In genomic region chr10:19321781-19322180, GRCm38 (mm10) we compare ENCODE assay signal across 23 mouse cellular contexts. TPM values are rescaled to one million over a fixed set of nuclear protein-coding genes. Genes with fewer than 3 reads are reported as not detected.
DNase-seq lines count a peak whose midpoint lies in the region; ATAC-seq and TF ChIP-seq lines count a peak whose summit lies in the region.
"Had no signal": no experiment of that assay in that cellular context is flagged by ENCODE, and none has a peak within 500 bp of the region (broad histone marks: within the 10 kb centered on the region; RNA-seq: fewer than 3 reads in every experiment).

No protein-coding gene starts in this region.

- WGBS in heart, postnatal 0 days = 59% methylated on average over 2 of the region's 2 CpGs
- WGBS in heart, embryonic 10.5 days = 80% methylated on average over 2 of the region's 2 CpGs
- 88% methylated on average over 2 of the region's 2 CpGs for WGBS in midbrain, embryonic 14.5 days

- H3K27ac ChIP-seq in heart, postnatal 0 days (ENCODE audit: low read depth) = peak overlapping the region; percentile 34; the same call in 1 of the 2 replicates
- no peak overlapping the region for H3K27ac ChIP-seq in heart, embryonic 10.5 days
- no peak overlapping the region for H3K27ac ChIP-seq in midbrain, embryonic 14.5 days (replicated peaks; ENCODE audit: low read depth, low read length)
- H3K27ac ChIP-seq: midbrain, embryonic 15.5 days; neural tube, embryonic 12.5 days had no signal

- no peak overlapping the region for H3K9ac ChIP-seq in heart, postnatal 0 days (replicated peaks; ENCODE audit: low read depth, low read length)
- no peak overlapping the region for H3K9ac ChIP-seq in midbrain, embryonic 14.5 days (replicated peaks; ENCODE audit: low read length)
- H3K9ac ChIP-seq: midbrain, embryonic 15.5 days; neural tube, embryonic 12.5 days had no signal

- TF ChIP-seq CTCF in heart, postnatal 0 days (IDR thresholded peaks at IDR 0.05; ENCODE audit: low read depth) = no peak
- no peak for TF ChIP-seq CTCF in E14TG2a.4 (conservative IDR thresholded peaks at IDR 0.05; ENCODE audit: low read length)

- no peaks in the 10 kb centered on the region for H3K9me3 ChIP-seq in heart, postnatal 0 days (replicated peaks; ENCODE audit: control insufficient read depth, low read length)
- H3K9me3 ChIP-seq in heart, embryonic 10.5 days = no peaks in the 10 kb centered on the region
- no peaks in the 10 kb centered on the region for H3K9me3 ChIP-seq in E14TG2a.4 (ENCODE audit: low read length)
- H3K9me3 ChIP-seq in midbrain, embryonic 14.5 days (ENCODE audit: control insufficient read depth, low read length) = no peaks in the 10 kb centered on the region
- H3K9me3 ChIP-seq: midbrain, embryonic 15.5 days; neural tube, embryonic 12.5 days had no signal

- H3K36me3 ChIP-seq in heart, postnatal 0 days (replicated peaks; ENCODE audit: control insufficient read depth, insufficient read depth, low read length) = no peaks in the 10 kb centered on the region
- no peaks in the 10 kb centered on the region for H3K36me3 ChIP-seq in heart, embryonic 10.5 days
- no peaks in the 10 kb centered on the region for H3K36me3 ChIP-seq in E14TG2a.4 (ENCODE audit: insufficient read depth, low read length)
- no peaks in the 10 kb centered on the region for H3K36me3 ChIP-seq in midbrain, embryonic 14.5 days (ENCODE audit: control insufficient read depth, insufficient read depth, low read length)
- H3K36me3 ChIP-seq: midbrain, embryonic 15.5 days; neural tube, embryonic 12.5 days had no signal

- no peak for TF ChIP-seq EP300 in heart, postnatal 0 days (IDR thresholded peaks at IDR 0.05; ENCODE audit: low read depth)

- no peak for DNase-seq in heart, postnatal 0 days (ENCODE audit: low spot score)
- DNase-seq in heart, embryonic 10.5 days (ENCODE audit: low spot score) = no peak
- DNase-seq in natural killer cell, adult 2 months (ENCODE audit: low spot score in 2 of 2) = peak; percentile 5 to 40
- DNase-seq in thymus, postnatal 14 days = peak; percentile 83
- no peak for DNase-seq in lung, postnatal 36 days
- DNase-seq in right cerebral cortex, postnatal 4 days = no peak
- no peak for DNase-seq in midbrain, embryonic 14.5 days
- DNase-seq: cerebellum, postnatal 25 days; gastrocnemius, postnatal 14 days; kidney, adult 9 months; kidney, postnatal 4 days; layer of hippocampus, postnatal 36 days; lung, adult 2 months; right cerebral cortex, postnatal 14 days had no signal

- no peak overlapping the region for H3K4me3 ChIP-seq in heart, postnatal 0 days (ENCODE audit: low read depth, low read length)
- H3K4me3 ChIP-seq in heart, embryonic 10.5 days = no peak overlapping the region
- peak overlapping the region; percentile 26; the same call in 1 of the 2 replicates for H3K4me3 ChIP-seq in E14TG2a.4 (replicated peaks; ENCODE audit: low read length)
- H3K4me3 ChIP-seq in midbrain, embryonic 14.5 days (replicated peaks; ENCODE audit: low read depth, low read length) = no peak overlapping the region
- H3K4me3 ChIP-seq: midbrain, embryonic 15.5 days; neural tube, embryonic 12.5 days had no signal

- H3K4me1 ChIP-seq in heart, postnatal 0 days (ENCODE audit: control insufficient read depth, insufficient read depth) = no peaks in the 10 kb centered on the region
- no peaks in the 10 kb centered on the region for H3K4me1 ChIP-seq in heart, embryonic 10.5 days
- peaks cover 10% of the 10 kb centered on the region for H3K4me1 ChIP-seq in E14TG2a.4 (replicated peaks; ENCODE audit: low read depth, low read length)
- H3K4me1 ChIP-seq in midbrain, embryonic 14.5 days (ENCODE audit: control insufficient read depth, insufficient read depth, low read length) = no peaks in the 10 kb centered on the region; the same call in 1 of the 2 replicates

- H3K4me2 ChIP-seq in heart, postnatal 0 days (ENCODE audit: low read depth, low read length) = no peak overlapping the region; the same call in 1 of the 2 replicates
- no peak overlapping the region for H3K4me2 ChIP-seq in midbrain, embryonic 14.5 days (ENCODE audit: low read length)
- H3K4me2 ChIP-seq: midbrain, embryonic 15.5 days; neural tube, embryonic 12.5 days had no signal

- no peak for ATAC-seq in heart, postnatal 0 days (ENCODE audit: insufficient read depth, low read depth)
- no peak for ATAC-seq in midbrain, embryonic 14.5 days (ENCODE audit: low FRiP score, low TSS enrichment)
- ATAC-seq: hindbrain, embryonic 16.5 days; midbrain, embryonic 15.5 days had no signal

- H3K27me3 ChIP-seq in heart, postnatal 0 days (ENCODE audit: control insufficient read depth, insufficient read depth, low read length) = no peaks in the 10 kb centered on the region
- H3K27me3 ChIP-seq in heart, embryonic 10.5 days (ENCODE audit: insufficient read depth, poor library complexity, severe bottlenecking) = no peaks in the 10 kb centered on the region
- no peaks in the 10 kb centered on the region; the same call in 1 of the 2 replicates for H3K27me3 ChIP-seq in E14TG2a.4 (ENCODE audit: insufficient read depth, low read length)
- H3K27me3 ChIP-seq in midbrain, embryonic 14.5 days (ENCODE audit: control insufficient read depth, insufficient read depth, low read length) = no peaks in the 10 kb centered on the region; the same call in 1 of the 2 replicates

RNA-seq across cellular contexts. Expression of gene Olig3, which starts 34.6 kb away (rescaled TPM):
- not detected in 2 replicates for total RNA-seq in heart, postnatal 0 days (2014; rRNA removed; ENCODE audit: low replicate concordance)
- polyA plus RNA-seq in heart, postnatal 0 days (2015; fragmentation: Nextera tagmentation; extraction: Ambion mirVana) = not detected in 2 replicates
- not detected in 2 replicates for polyA plus RNA-seq in heart, embryonic 10.5 days (2016; fragmentation: Nextera tagmentation; extraction: Ambion mirVana)
- 1.7 and 2.0 TPM in 2 replicates for polyA plus RNA-seq in midbrain, embryonic 14.5 days (2014; fragmentation: Nextera tagmentation; extraction: Ambion mirVana)
- total RNA-seq: adrenal gland, adult 18-20 months; gastrocnemius, postnatal 14 days; heart, adult 8-10 months; heart, postnatal 25 days; layer of hippocampus, postnatal 36 days; left cerebral cortex, postnatal 36 days; liver, adult 2 months had no signal
- polyA plus RNA-seq: liver, adult 2 months had no signal

Comparison
In these comparisons a context has a peak if more than half of its experiments do, and no peak if none do; other contexts are left out.
1. DNase-seq: peak in natural killer cell, adult 2 months (2 of 2) and thymus, postnatal 14 days (single experiment); none in heart, postnatal 0 days (single experiment), heart, embryonic 10.5 days (single experiment), lung, postnatal 36 days (single experiment), right cerebral cortex, postnatal 4 days (single experiment) and midbrain, embryonic 14.5 days (single experiment).